Mouse (Mus musculus) heart, embryonic 14.5 days (tissue): ENCODE data around the gene Tubb1. TPM values are rescaled to one million over a fixed set of nuclear protein-coding genes. Genes with fewer than 3 reads are reported as not detected.

Experiments
- ATAC-seq: fragments of 200-750 bp; cut with Nextera tagmentation; 2 replicates; pipeline ENCODE4 v1.8.0; 2017; ENCODE audit warnings: low read depth, moderate TSS enrichment; ENCODE audit not compliant: insufficient number of reproducible peaks, insufficient read depth, low FRiP score
- H3K27ac ChIP-seq, 2 experiments: fragments of 200-500 bp in 1 of 2; fragments of 300-500 bp in 1 of 2; sonication (generic) in 1 of 2; replicated peaks in 1 of 2; 2 replicates each; pipeline ENCODE4 v1.5.1; 2012 to 2014; ENCODE audit warnings: low read depth in 2 of 2, low read length in 2 of 2, control low read depth in 1 of 2, mild to moderate bottlenecking in 1 of 2, mixed read lengths in 1 of 2; ENCODE audit not compliant: control insufficient read depth in 1 of 2, insufficient read depth in 1 of 2
- H3K27me3 ChIP-seq: fragments of 300-500 bp; sonication (generic); 2 replicates; pipeline ENCODE4 v1.6.1; 2014; ENCODE audit warnings: mild to moderate bottlenecking, low read length, control low read depth; ENCODE audit not compliant: control insufficient read depth, insufficient read depth
- H3K36me3 ChIP-seq: fragments of 300-500 bp; sonication (generic); 2 replicates; pipeline ENCODE4 v1.6.1; 2014; ENCODE audit warnings: mild to moderate bottlenecking, control low read depth, low read length, mixed read lengths; ENCODE audit not compliant: control insufficient read depth, insufficient read depth
- H3K4me1 ChIP-seq, 2 experiments: fragments of 200-500 bp in 1 of 2; fragments of 300-500 bp in 1 of 2; sonication (generic) in 1 of 2; 2 replicates each; pipeline ENCODE4 v1.6.1; 2012 to 2014; ENCODE audit warnings: low read length in 2 of 2, control low read depth in 1 of 2, mixed read lengths in 1 of 2; ENCODE audit not compliant: control insufficient read depth in 2 of 2, insufficient read depth in 2 of 2
- H3K4me2 ChIP-seq: fragments of 300-500 bp; sonication (generic); 2 replicates; pipeline ENCODE4 v1.6.1; 2014; ENCODE audit warnings: mild to moderate bottlenecking, low read length
- H3K4me3 ChIP-seq, 2 experiments: fragments of 200-500 bp in 1 of 2; fragments of 300-500 bp in 1 of 2; sonication (generic) in 1 of 2; 2 replicates each; pipeline ENCODE4 v1.5.1; 2012 to 2014; ENCODE audit warnings: low read length in 2 of 2, mild to moderate bottlenecking in 2 of 2, control low read depth in 1 of 2, low read depth in 1 of 2, moderate library complexity in 1 of 2; ENCODE audit not compliant: control insufficient read depth in 1 of 2, insufficient read depth in 1 of 2
- H3K9ac ChIP-seq: fragments of 300-500 bp; sonication (generic); 2 replicates; pipeline ENCODE4 v1.6.1; 2014; ENCODE audit warnings: mild to moderate bottlenecking, low read length
- H3K9me3 ChIP-seq: fragments of 300-500 bp; sonication (generic); 2 replicates; pipeline ENCODE4 v1.6.1; 2016; ENCODE audit warnings: low read length, control low read depth; ENCODE audit not compliant: control insufficient read depth
- WGBS: fragments of 180-500 bp; shearing (Covaris S2); extraction: QIAGEN DNeasy Blood & Tissue Kit; methylation state at CpG from one replicate; pipeline ENCODE4 v1.1.7; 2014; 5-methylcytosine and 5-hydroxymethylcytosine counted together
- polyA plus RNA-seq: library from polyadenylated mRNA; unstranded; fragments of >200 nt; fragmentation: Nextera tagmentation; extraction: Ambion mirVana; gene quantifications from 2 replicates; pipeline ENCODE4 v1.2.1, GENCODE M21; 2014

The Tubb1 gene
- polyA plus RNA-seq, 1 experiment from 2014 or later: 1.8 TPM

DNA sequence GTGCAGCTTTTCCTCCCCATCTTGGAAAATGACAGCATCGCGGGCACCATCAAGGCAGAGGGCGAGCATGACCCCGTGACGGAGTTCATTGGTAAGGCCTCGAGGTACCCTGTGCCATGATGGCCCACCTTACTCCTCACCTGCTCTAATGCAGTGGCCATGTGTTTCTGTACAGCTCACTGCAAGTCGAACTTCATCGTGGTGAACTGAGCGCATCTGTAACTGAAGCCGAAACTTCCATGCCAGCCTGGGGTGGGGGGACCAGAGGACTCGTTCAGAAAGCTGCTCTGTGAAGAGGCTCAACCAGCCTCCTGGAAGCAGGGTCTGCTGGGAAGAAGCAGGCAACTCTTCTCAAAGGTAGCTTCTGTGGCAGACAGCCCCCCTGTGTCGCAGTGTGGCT is 23.6 kb upstream of the Tubb1 start:
- Histone ChIP-seq H3K9me3 (no peaks in the 10 kb centered on the region), H3K4me1 (no peaks in the 10 kb centered on the region), H3K27me3 (no peaks in the 10 kb centered on the region), H3K4me3 (no peak overlapping the region), H3K4me2 (no peak overlapping the region), H3K36me3 (peaks cover 85% of the 10 kb centered on the region), H3K9ac (no peak overlapping the region), H3K27ac (no peak overlapping the region)
- no peak for ATAC-seq
- 92% methylated on average over 12 of the region's 12 CpGs for WGBS

- peaks cover 82% of the 10 kb centered on the region for H3K36me3 ChIP-seq
- H3K27ac ChIP-seq: no peak overlapping the region
- no peaks in the 10 kb centered on the region for H3K4me1 ChIP-seq
- H3K4me3 ChIP-seq: no peak overlapping the region
- ATAC-seq: no peak
- H3K27me3 ChIP-seq: no peaks in the 10 kb centered on the region
- no peak overlapping the region for H3K9ac ChIP-seq
- WGBS: 82% methylated on average over 18 of the region's 18 CpGs
- H3K4me2 ChIP-seq: no peak overlapping the region
- H3K9me3 ChIP-seq: no peaks in the 10 kb centered on the region
These were observed 22.2 kb upstream of the Tubb1 start for GRCm38 (mm10) chr2:174428076-174428835.

- 91% methylated on average over 10 of the region's 10 CpGs for WGBS
- H3K9me3 ChIP-seq: no peaks in the 10 kb centered on the region
- no peak overlapping the region for H3K9ac ChIP-seq
- no peak for ATAC-seq
- H3K27ac ChIP-seq: no peak overlapping the region
- H3K4me3 ChIP-seq: no peak overlapping the region
- H3K36me3 ChIP-seq: peaks cover 79% of the 10 kb centered on the region
- H3K4me1 ChIP-seq: no peaks in the 10 kb centered on the region
- H3K27me3 ChIP-seq: no peaks in the 10 kb centered on the region
- H3K4me2 ChIP-seq: no peak overlapping the region
These were observed 21.4 kb upstream of the Tubb1 start for GRCm38 (mm10) chr2:174428996-174429591.

GRCm38 (mm10) chr2:174434943-174435342 is 15.6 kb upstream of the Tubb1 start:
- H3K9me3 ChIP-seq: no peaks in the 10 kb centered on the region
- H3K4me3 ChIP-seq: no peak overlapping the region
- H3K36me3 ChIP-seq: peaks cover 32% of the 10 kb centered on the region
- no peaks in the 10 kb centered on the region for H3K27me3 ChIP-seq
- H3K9ac ChIP-seq: no peak overlapping the region
- 97% methylated on average over 9 of the region's 9 CpGs for WGBS
- H3K4me1 ChIP-seq: peaks cover 10 to 17% of the 10 kb centered on the region in 2 experiments
- no peak overlapping the region for H3K4me2 ChIP-seq
- no peak overlapping the region for H3K27ac ChIP-seq
- ATAC-seq: no peak

GRCm38 (mm10) chr2:174436076-174436701 is 14.3 kb upstream of the Tubb1 start:
- Histone ChIP-seq H3K27ac (no peak overlapping the region), H3K4me2 (no peak overlapping the region), H3K9me3 (no peaks in the 10 kb centered on the region), H3K36me3 (peaks cover 29% of the 10 kb centered on the region), H3K4me1 (peaks cover 10 to 17% of the 10 kb centered on the region in 2 experiments), H3K4me3 (no peak overlapping the region), H3K9ac (no peak overlapping the region), H3K27me3 (no peaks in the 10 kb centered on the region)
- 88% methylated on average over 26 of the region's 26 CpGs for WGBS
- ATAC-seq: no peak

DNA sequence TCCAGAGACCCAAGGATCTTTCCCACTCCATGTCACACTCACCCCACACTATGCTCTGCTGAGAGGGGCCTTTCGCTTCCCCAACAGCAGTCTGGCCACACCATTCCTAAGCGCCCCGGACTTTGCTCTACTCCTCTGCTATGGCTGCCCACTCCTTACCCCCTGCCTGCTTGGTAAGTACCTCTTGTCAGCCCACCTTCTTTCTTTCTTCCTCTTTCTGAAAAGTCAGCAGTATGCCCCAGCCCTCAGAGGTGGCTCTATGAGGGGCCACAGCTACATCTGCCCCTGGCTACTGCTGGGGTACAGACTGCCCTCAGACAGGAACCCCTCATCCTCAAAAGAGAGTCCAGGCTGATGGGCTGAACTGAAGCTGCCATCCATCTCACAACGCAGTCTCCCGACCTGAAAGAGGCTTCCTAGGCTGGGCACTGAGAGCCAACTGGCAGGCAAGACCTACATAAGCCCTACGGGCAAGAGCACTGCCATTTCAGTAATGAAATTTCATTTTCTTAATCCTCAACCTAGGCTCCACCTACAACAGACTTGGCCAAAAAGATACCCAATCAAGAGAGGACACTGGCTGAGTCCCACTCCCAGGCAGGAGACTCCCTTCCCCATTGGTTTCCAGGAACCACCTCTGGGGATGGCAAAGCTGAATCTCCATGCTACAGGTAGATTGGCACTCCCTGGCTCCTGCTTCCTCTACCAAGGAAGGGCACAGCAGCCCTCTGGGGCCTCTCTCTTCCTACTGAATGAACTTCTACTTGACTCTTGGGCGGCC is 13.4 kb upstream of the Tubb1 start:
- 95% methylated on average over 7 of the region's 7 CpGs for WGBS
- H3K4me1 ChIP-seq: peaks cover 10 to 17% of the 10 kb centered on the region in 2 experiments
- peaks cover 23% of the 10 kb centered on the region for H3K36me3 ChIP-seq
- no peak overlapping the region for H3K4me3 ChIP-seq
- 0 out of 2 replicates have a peak overlapping the region, but pooled peaks have one; percentile 12 for H3K4me2 ChIP-seq
- no peaks in the 10 kb centered on the region for H3K9me3 ChIP-seq
- no peak overlapping the region for H3K9ac ChIP-seq
- no peak overlapping the region for H3K27ac ChIP-seq
- ATAC-seq: no peak
- H3K27me3 ChIP-seq: no peaks in the 10 kb centered on the region

- Histone ChIP-seq H3K27me3 (no peaks in the 10 kb centered on the region), H3K4me1 (peaks cover 14 to 21% of the 10 kb centered on the region in 2 experiments), H3K36me3 (peaks cover 18% of the 10 kb centered on the region), H3K27ac (no peak overlapping the region), H3K4me3 (no peak overlapping the region), H3K9me3 (no peaks in the 10 kb centered on the region), H3K4me2 (peak overlapping the region; percentile 91), H3K9ac (no peak overlapping the region)
- 98% methylated on average over 4 of the region's 4 CpGs for WGBS
- no peak for ATAC-seq
These were observed 12.9 kb upstream of the Tubb1 start for GRCm38 (mm10) chr2:174437697-174437982.
